Mouse (Mus musculus) MEL (cell line): Measurements from ENCODE around the gene Pear1. TPM values are rescaled to one million over a fixed set of nuclear protein-coding genes. Genes with fewer than 3 reads are reported as not detected.
A peak's percentile ranks its signal among the peaks of the same experiment; 100 is the strongest.

Experiments used
- DNase-seq: peaks from one replicate; pipeline ENCODE4 v3.0.0; 2011; ENCODE audit warnings: low read depth, low spot score
- H3K27ac ChIP-seq: 2 replicates; pipeline ENCODE4 v1.5.1; 2012; ENCODE audit warnings: low read depth, mild to moderate bottlenecking, control low read depth, low read length, moderate library complexity; ENCODE audit not compliant: control insufficient read depth
- H3K27me3 ChIP-seq, 2 experiments: fragments of 150-350 bp in 1 of 2; sonication (generic) in 1 of 2; 2 replicates each; pipeline ENCODE4 v1.6.1; 2012; ENCODE audit warnings: low read length in 2 of 2, mild to moderate bottlenecking in 2 of 2, improper control_type of control experiment in 1 of 2, moderate library complexity in 1 of 2; ENCODE audit not compliant: insufficient read depth in 2 of 2, control insufficient read depth in 1 of 2
- H3K36me3 ChIP-seq, 2 experiments: 2 replicates each; pipeline ENCODE4 v1.6.1; 2012 to 2014; ENCODE audit warnings: low read length in 2 of 2, improper control_type of control experiment in 1 of 2, inconsistent platforms in 1 of 2, mild to moderate bottlenecking in 1 of 2; ENCODE audit not compliant: insufficient read depth in 2 of 2, control insufficient read depth in 1 of 2
- H3K4me1 ChIP-seq, 2 experiments: fragments of 150-350 bp in 1 of 2; sonication (generic) in 1 of 2; 2 replicates each; pipeline ENCODE4 v1.6.1; 2012; ENCODE audit warnings: low read length in 2 of 2, improper control_type of control experiment in 1 of 2, mild to moderate bottlenecking in 1 of 2; ENCODE audit not compliant: insufficient read depth in 2 of 2, control insufficient read depth in 1 of 2
- H3K4me3 ChIP-seq, 2 experiments: fragments of 150-350 bp in 1 of 2; sonication (generic) in 1 of 2; 2 replicates each; pipeline ENCODE4 v1.5.1; 2012; ENCODE audit warnings: low read depth in 2 of 2, low read length in 2 of 2, mild to moderate bottlenecking in 2 of 2, moderate library complexity in 2 of 2, control low read depth in 1 of 2, improper control_type of control experiment in 1 of 2; ENCODE audit not compliant: control insufficient read depth in 1 of 2, insufficient read depth in 1 of 2
- H3K79me2 ChIP-seq: 2 replicates; pipeline ENCODE4 v1.6.1; 2012; ENCODE audit warnings: mild to moderate bottlenecking, low read length, moderate library complexity; ENCODE audit not compliant: control insufficient read depth, poor library complexity, insufficient read depth
- H3K9ac ChIP-seq: 2 replicates; pipeline ENCODE4 v1.6.1; 2012; ENCODE audit warnings: low read depth, mild to moderate bottlenecking, control low read depth, low read length, moderate library complexity; ENCODE audit not compliant: control insufficient read depth, poor library complexity, severe bottlenecking
- H3K9me3 ChIP-seq: fragments of 150-350 bp; sonication (generic); replicated peaks from 2 replicates; pipeline ENCODE4 v1.6.1; 2012; ENCODE audit warnings: mild to moderate bottlenecking, low read length, improper control_type of control experiment, moderate library complexity; ENCODE audit not compliant: insufficient read depth
- CHD2 ChIP-seq: IDR thresholded peaks from 2 replicates; pipeline ENCODE4 v1.6.1; 2011; ENCODE audit warnings: low read length, improper control_type of control experiment
- CTCF ChIP-seq, 3 experiments: IDR thresholded peaks in 2 of 3; conservative IDR thresholded peaks in 1 of 3; 2 replicates each; pipeline ENCODE4 v1.5.1; 2011 to 2012; ENCODE audit warnings: low read length in 3 of 3, low read depth in 2 of 3, mild to moderate bottlenecking in 2 of 3, improper control_type of control experiment in 1 of 3, inconsistent platforms in 1 of 3, mixed read lengths in 1 of 3, moderate library complexity in 1 of 3; ENCODE audit not compliant: control insufficient read depth in 1 of 3, insufficient read depth in 1 of 3, poor library complexity in 1 of 3, severe bottlenecking in 1 of 3
- E2F4 ChIP-seq: IDR thresholded peaks from 2 replicates; pipeline ENCODE4 v1.6.1; 2011; ENCODE audit warnings: low read depth, low read length, improper control_type of control experiment, borderline replicate concordance
- EP300 ChIP-seq, 2 experiments: IDR thresholded peaks; 2 replicates each; pipeline ENCODE4 v1.6.1; 2011; ENCODE audit warnings: improper control_type of control experiment in 2 of 2, low read length in 2 of 2, low read depth in 1 of 2, mild to moderate bottlenecking in 1 of 2
- ETS1 ChIP-seq: IDR thresholded peaks from 2 replicates; pipeline ENCODE4 v1.6.1; 2012; ENCODE audit warnings: low read depth, mild to moderate bottlenecking, inconsistent platforms, low read length, improper control_type of control experiment, moderate library complexity
- GATA1 ChIP-seq: IDR thresholded peaks from 2 replicates; pipeline ENCODE4 v1.6.1; 2011; ENCODE audit warnings: low read depth, low read length, improper control_type of control experiment
- JUND ChIP-seq: IDR thresholded peaks from 2 replicates; pipeline ENCODE4 v1.6.1; 2011; ENCODE audit warnings: low read depth, mild to moderate bottlenecking, improper control_type of control experiment, low read length
- MAZ ChIP-seq: IDR thresholded peaks from 2 replicates; pipeline ENCODE4 v1.6.1; 2012; ENCODE audit warnings: low read depth, mild to moderate bottlenecking, inconsistent platforms, low read length, improper control_type of control experiment
- MEF2A ChIP-seq: IDR thresholded peaks from 2 replicates; pipeline ENCODE4 v1.6.1; 2014; ENCODE audit warnings: low read depth, mild to moderate bottlenecking, inconsistent platforms, low read length, improper control_type of control experiment; ENCODE audit not compliant: poor library complexity, insufficient replicate concordance, severe bottlenecking; ENCODE audit errors: extremely low read depth
- POLR2A ChIP-seq, 2 experiments: IDR thresholded peaks; 2 replicates each; pipeline ENCODE4 v1.6.1; 2011 to 2012; ENCODE audit warnings: low read length in 2 of 2, mild to moderate bottlenecking in 2 of 2, control low read depth in 1 of 2, improper control_type of control experiment in 1 of 2, low read depth in 1 of 2, moderate library complexity in 1 of 2; ENCODE audit not compliant: control insufficient read depth in 1 of 2, insufficient read depth in 1 of 2, poor library complexity in 1 of 2
- POLR2AphosphoS2 ChIP-seq: IDR thresholded peaks from 2 replicates; pipeline ENCODE4 v1.6.1; 2011; ENCODE audit warnings: low read length, improper control_type of control experiment
- RAD21 ChIP-seq: IDR thresholded peaks from 2 replicates; pipeline ENCODE4 v1.6.1; 2011; ENCODE audit warnings: mild to moderate bottlenecking, low read depth, low read length, improper control_type of control experiment
- RCOR1 ChIP-seq: IDR thresholded peaks from 2 replicates; pipeline ENCODE4 v1.6.1; 2012; ENCODE audit warnings: low read depth, mild to moderate bottlenecking, inconsistent platforms, low read length, improper control_type of control experiment
- SIN3A ChIP-seq: IDR thresholded peaks from 2 replicates; pipeline ENCODE4 v1.6.1; 2012; ENCODE audit warnings: low read length, improper control_type of control experiment, inconsistent platforms
- SMC3 ChIP-seq: IDR thresholded peaks from 2 replicates; pipeline ENCODE4 v1.6.1; 2011; ENCODE audit warnings: low read depth, low read length, improper control_type of control experiment
- TCF12 ChIP-seq: IDR thresholded peaks from 2 replicates; pipeline ENCODE4 v1.6.1; 2014; ENCODE audit warnings: low read depth, mild to moderate bottlenecking, inconsistent platforms, low read length, improper control_type of control experiment, moderate library complexity
- ZC3H11A ChIP-seq: IDR thresholded peaks from 2 replicates; pipeline ENCODE4 v1.6.1; 2012; ENCODE audit warnings: low read depth, mild to moderate bottlenecking, inconsistent platforms, low read length, improper control_type of control experiment
- ZKSCAN1 ChIP-seq: IDR thresholded peaks from 2 replicates; pipeline ENCODE4 v1.6.1; 2012; ENCODE audit warnings: low read depth, mild to moderate bottlenecking, inconsistent platforms, low read length, improper control_type of control experiment, moderate library complexity
- polyA plus RNA-seq, 2 experiments: library from polyadenylated mRNA; stranded (reverse) in 1 of 2; unstranded in 1 of 2; fragments of >175 nt in 1 of 2; fragments of >200 nt in 1 of 2; gene quantifications; 2 replicates each; pipeline versions ENCODE4 v1.2.1 to v1.2.4; 2012; ENCODE audit warnings: low replicate concordance in 2 of 2, low read depth in 1 of 2; ENCODE audit not compliant: insufficient read length in 2 of 2, insufficient read depth in 1 of 2, missing spikeins in 1 of 2
- total RNA-seq: library from RNA; depleted of rRNA; stranded (reverse); fragments of 300-350 nt; gene quantifications from 2 replicates; pipeline ENCODE4 v1.2.3, GENCODE M21; 2012

Pear1 gene
- total and polyA plus RNA-seq, 3 experiments, result 0.35 to 1.0 TPM; not detected in 1

DNA sequence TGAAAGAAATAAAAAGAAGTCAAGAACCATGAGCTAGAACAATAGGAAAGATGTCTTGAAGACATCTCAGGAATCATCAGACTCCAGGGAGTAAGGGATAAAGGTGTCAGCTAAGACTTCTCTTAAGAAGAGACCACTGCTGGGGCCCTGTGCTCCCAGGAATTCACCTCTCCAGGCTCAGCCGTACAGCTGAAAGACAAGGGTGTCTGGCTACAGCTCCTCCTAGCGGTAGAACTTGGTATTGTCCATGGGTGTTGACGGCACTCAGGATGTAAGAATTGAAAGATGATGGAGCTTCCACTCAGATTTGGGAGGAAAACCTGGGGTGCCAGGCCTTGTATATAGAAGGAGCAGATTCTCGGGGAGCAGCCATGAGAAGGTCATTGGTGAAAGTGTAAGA lies 14.5 kb upstream of the Pear1 start:
- H3K27me3 ChIP-seq, result peaks cover 10 to 12% of the 10 kb centered on the region in 2 experiments
- peak; percentile 78 for DNase-seq
- no peaks in the 10 kb centered on the region for H3K79me2 ChIP-seq
- peak overlapping the region in 1 of 2 experiments; percentile 16; a peak in 1 of 4 replicates for H3K4me3 ChIP-seq
- H3K36me3 ChIP-seq, result peaks cover 0 to 3% of the 10 kb centered on the region in 2 experiments; a peak in 1 of 4 replicates
- no peak overlapping the region for H3K27ac ChIP-seq
- peaks cover 0 to 4% of the 10 kb centered on the region in 2 experiments; a peak in 1 of 4 replicates for H3K4me1 ChIP-seq
- H3K9ac ChIP-seq, result no peak overlapping the region; the same call in 1 of the 2 replicates
- no peaks in the 10 kb centered on the region for H3K9me3 ChIP-seq
- peak; percentile 51 for TF ChIP-seq RAD21
- TF ChIP-seq CTCF (IDR thresholded peaks at IDR 0.05 in 2 of 3, conservative IDR thresholded peaks at IDR 0.05 in 1 of 3; ENCODE audit: control insufficient read depth in 1 of 3, insufficient read depth in 1 of 3, low read depth in 2 of 3, low read length in 3 of 3, poor library complexity in 1 of 3, severe bottlenecking in 1 of 3), result peak; percentile 86 to 96 (median 86)
- peak; percentile 39 for TF ChIP-seq ZC3H11A
- no peak for TF ChIP-seq ZKSCAN1
- TF ChIP-seq SMC3, result peak; percentile 82
- no peak for TF ChIP-seq RCOR1

DNA sequence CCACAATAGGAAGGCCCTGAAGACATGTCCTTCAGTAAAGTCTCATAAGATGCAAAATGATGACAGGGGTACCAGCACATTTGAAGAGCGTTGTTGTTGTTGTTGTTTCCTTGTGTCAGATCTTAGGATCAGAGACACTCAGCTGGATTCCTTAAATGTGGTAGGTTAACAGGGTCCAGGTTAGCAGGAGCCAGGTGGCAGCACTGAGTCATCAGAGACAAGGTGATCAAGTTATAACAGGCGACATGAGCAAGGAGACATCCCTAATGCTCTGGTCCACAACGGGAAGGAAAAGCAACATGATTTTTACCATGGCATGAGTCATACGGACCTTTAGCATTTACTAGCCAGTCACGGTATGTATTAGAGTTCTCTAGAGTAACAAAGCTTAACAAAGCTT lies 9.4 kb upstream of the Pear1 start:
- no peak overlapping the region for H3K9ac ChIP-seq
- peaks cover 0 to 5% of the 10 kb centered on the region in 2 experiments; a peak in 2 of 4 replicates for H3K27me3 ChIP-seq
- H3K36me3 ChIP-seq, result peaks cover 0 to 5% of the 10 kb centered on the region in 2 experiments; a peak in 1 of 4 replicates
- H3K79me2 ChIP-seq, result no peaks in the 10 kb centered on the region
- H3K4me3 ChIP-seq, result no peak overlapping the region
- H3K27ac ChIP-seq, result no peak overlapping the region
- no peaks in the 10 kb centered on the region for H3K9me3 ChIP-seq
- DNase-seq, result no peak
- TF ChIP-seq ETS1 (no peak), MEF2A (no peak), CHD2 (no peak), ZC3H11A (no peak), TCF12 (no peak), SMC3 (peak; percentile 38), EP300 (IDR thresholded peaks at IDR 0.05; ENCODE audit: low read depth in 1 of 2, low read length in 2 of 2) (no peak), CTCF (IDR thresholded peaks at IDR 0.05 in 2 of 3, conservative IDR thresholded peaks at IDR 0.05 in 1 of 3; ENCODE audit: control insufficient read depth in 1 of 3, insufficient read depth in 1 of 3, low read depth in 2 of 3, low read length in 3 of 3, poor library complexity in 1 of 3, severe bottlenecking in 1 of 3) (peak; percentile 23 to 42 (median 25); a peak in 4 of 6 replicates), JUND (no peak), E2F4 (no peak), GATA1 (no peak), MAZ (no peak), SIN3A (no peak), POLR2AphosphoS2 (no peak), POLR2A (IDR thresholded peaks at IDR 0.05; ENCODE audit: control insufficient read depth in 1 of 2, insufficient read depth in 1 of 2, low read depth in 1 of 2, low read length in 2 of 2, poor library complexity in 1 of 2) (no peak)
- TF ChIP-seq, all 39 proteins: peak for 2
- H3K4me1 ChIP-seq, result peaks cover 0 to 3% of the 10 kb centered on the region in 2 experiments; a peak in 1 of 4 replicates
